Comparison of ENCODE assay signal across 13 mouse cellular contexts in genomic region chr2:173087405-173087804, GRCm38 (mm10). TPM values are rescaled to one million over a fixed set of nuclear protein-coding genes. Genes with fewer than 3 reads are reported as not detected.
DNase-seq lines count a peak whose midpoint lies in the region; ATAC-seq lines count a peak whose summit lies in the region.
"Had no signal": no experiment of that assay in that cellular context is flagged by ENCODE, and none has a peak within 500 bp of the region (broad histone marks: within the 10 kb centered on the region; RNA-seq: fewer than 3 reads in every experiment).

No protein-coding gene starts in this region.

- H3K4me2 ChIP-seq in heart, embryonic 15.5 days = peak overlapping the region; percentile 46
- no peak overlapping the region for H3K4me2 ChIP-seq in stomach, embryonic 15.5 days
- H3K4me2 ChIP-seq: embryonic facial prominence, embryonic 12.5 days; liver, embryonic 13.5 days had no signal

- WGBS in heart, embryonic 15.5 days = 21% methylated on average over 13 of the region's 13 CpGs
- WGBS in stomach, embryonic 15.5 days = 52% methylated on average over 13 of the region's 13 CpGs

- no peaks in the 10 kb centered on the region for H3K36me3 ChIP-seq in heart, embryonic 15.5 days
- no peaks in the 10 kb centered on the region for H3K36me3 ChIP-seq in stomach, embryonic 15.5 days
- H3K36me3 ChIP-seq: embryonic facial prominence, embryonic 12.5 days; G1E; liver, embryonic 13.5 days had no signal

- peaks cover 30% of the 10 kb centered on the region for H3K4me1 ChIP-seq in heart, embryonic 15.5 days (replicated peaks)
- no peaks in the 10 kb centered on the region; the same call in 1 of the 2 replicates for H3K4me1 ChIP-seq in stomach, embryonic 15.5 days

- peak; percentile 50 for DNase-seq in adrenal gland, postnatal 10 days
- DNase-seq in adrenal gland, adult 8-10 months = no peak
- peak; percentile 33 for DNase-seq in lung, postnatal 10 days
- DNase-seq in lung, adult 18-20 months = no peak
- DNase-seq in thymus, postnatal 0 days (ENCODE audit: low spot score) = no peak
- DNase-seq in yolk sac, embryonic 10.5 days (ENCODE audit: low spot score) = no peak
- DNase-seq: kidney, adult 8-10 months; liver, embryonic 13.5 days had no signal

- peak overlapping the region; percentile 27 for H3K4me3 ChIP-seq in heart, embryonic 15.5 days
- H3K4me3 ChIP-seq in stomach, embryonic 15.5 days (replicated peaks) = no peak overlapping the region
- H3K4me3 ChIP-seq: embryonic facial prominence, embryonic 12.5 days; liver, embryonic 13.5 days had no signal

- H3K27me3 ChIP-seq in heart, embryonic 15.5 days = no peaks in the 10 kb centered on the region
- H3K27me3 ChIP-seq in stomach, embryonic 15.5 days (replicated peaks) = no peaks in the 10 kb centered on the region
- H3K27me3 ChIP-seq: embryonic facial prominence, embryonic 12.5 days; liver, embryonic 13.5 days had no signal

- H3K27ac ChIP-seq in heart, embryonic 15.5 days = peak overlapping the region; percentile 97
- H3K27ac ChIP-seq in stomach, embryonic 15.5 days = peak overlapping the region; percentile 71; the same call in 1 of the 2 replicates
- H3K27ac ChIP-seq: embryonic facial prominence, embryonic 12.5 days; liver, embryonic 13.5 days had no signal

- peak; percentile 86 for ATAC-seq in heart, embryonic 15.5 days (replicated peaks; ENCODE audit: insufficient number of reproducible peaks, insufficient read depth, low FRiP score, low read depth)
- ATAC-seq in stomach, embryonic 15.5 days (ENCODE audit: insufficient read depth, low FRiP score, low read depth) = no peak
- ATAC-seq: midbrain, embryonic 16.5 days had no signal

- H3K9ac ChIP-seq in heart, embryonic 15.5 days = peak overlapping the region; percentile 32; the same call in 1 of the 2 replicates
- no peak overlapping the region for H3K9ac ChIP-seq in stomach, embryonic 15.5 days
- H3K9ac ChIP-seq: embryonic facial prominence, embryonic 12.5 days; liver, embryonic 13.5 days had no signal

- no peaks in the 10 kb centered on the region for H3K9me3 ChIP-seq in heart, embryonic 15.5 days (replicated peaks)
- H3K9me3 ChIP-seq in stomach, embryonic 15.5 days = no peaks in the 10 kb centered on the region
- H3K9me3 ChIP-seq: embryonic facial prominence, embryonic 12.5 days; G1E; liver, embryonic 13.5 days had no signal

RNA-seq across cellular contexts. Expression of gene Ctcfl, which starts 31.9 kb away (rescaled TPM):
- under 1 TPM; 0.24 to 0.33 TPM for total RNA-seq in adrenal gland, postnatal 10 days (2021)
- total RNA-seq in adrenal gland, adult 8-10 months (2022) = under 1 TPM in 2 of 4 experiments, not detected in 2; 0.13 to 0.22 TPM
- polyA plus RNA-seq in heart, embryonic 15.5 days (2015; fragmentation: Nextera tagmentation; extraction: Ambion mirVana) = 0.66 and 0.94 TPM in 2 replicates
- 0.30 and 0.41 TPM in 2 replicates for polyA plus RNA-seq in stomach, embryonic 15.5 days (2015; fragmentation: Nextera tagmentation; extraction: Ambion mirVana)
- polyA plus RNA-seq in thymus, postnatal 0 days (2015; fragmentation: Nextera tagmentation; extraction: Ambion mirVana) = 0.21 and 0.26 TPM in 2 replicates
- total RNA-seq: G1E had no signal
- polyA plus RNA-seq: G1E had no signal

Comparison
In these comparisons a context has a peak if more than half of its experiments do, and no peak if none do; other contexts are left out.
1. DNase-seq: peak in adrenal gland, postnatal 10 days (single experiment) and lung, postnatal 10 days (single experiment); none in adrenal gland, adult 8-10 months (single experiment), lung, adult 18-20 months (0 of 2), thymus, postnatal 0 days (single experiment) and yolk sac, embryonic 10.5 days (single experiment).